Mouse (Mus musculus): Measurements from ENCODE around the gene Gm20828. TPM values are rescaled to one million over a fixed set of nuclear protein-coding genes. Genes with fewer than 3 reads are reported as not detected.
"Not testable (repeated sequence)": the region's sequence is repeated elsewhere in the genome, so short reads cannot be mapped to it uniquely, and the experiment has no call there.

Gene Gm20828
- polyA plus RNA-seq (2012) = not detected in 2 replicates

DNA sequence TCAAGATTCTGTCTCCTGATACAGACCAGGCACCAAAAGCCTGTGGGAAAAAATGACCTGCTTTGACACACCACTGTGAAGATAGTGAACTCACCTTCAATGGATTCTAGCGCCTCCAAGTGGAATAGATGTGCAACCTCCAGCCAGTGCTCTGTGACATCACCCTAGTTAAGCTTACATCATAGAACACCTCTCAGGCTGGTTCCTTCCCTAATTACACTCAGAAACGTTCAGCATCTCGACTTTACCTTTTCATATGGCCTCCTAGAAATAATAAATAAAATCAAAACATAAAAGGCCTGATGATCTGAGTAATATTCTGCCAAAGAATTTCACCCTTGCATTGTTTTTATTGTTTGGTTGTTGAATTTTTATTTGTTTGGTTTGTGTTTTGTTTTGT, at the start of gene Gm20828:
Gene Gm20828, minus strand, starts transcription at position 101 of the 400 bp plus-strand sequence.
- not testable (repeated sequence) for H3K9me3 ChIP-seq (ENCODE audit: control insufficient read depth, low read length); H3K4me3 ChIP-seq (replicated peaks); H3K27me3 ChIP-seq (ENCODE audit: control insufficient read depth); H3K4me1 ChIP-seq (ENCODE audit: control insufficient read depth); H3K36me3 ChIP-seq (ENCODE audit: control insufficient read depth)

Measured in erythroblast, embryonic 14.5 days (primary cell).